Mouse (Mus musculus) 416B (cell line): ENCODE measurements around the gene Gm11114.

Experiments used
- DNase-seq: peaks from one replicate; pipeline ENCODE4 v3.0.0; 2011; ENCODE audit warnings: low read depth

Gm11114 gene

GRCm38 (mm10) chr9:85357154-85357860 lies 44.7 kb downstream of the Gm11114 start:
- peak; percentile 54 for DNase-seq
